Mouse (Mus musculus) cerebellum, adult 2 months (tissue): Measurements from ENCODE around the gene Asb4.

Source experiments
- CTCF ChIP-seq: fragments of 200-500 bp; IDR thresholded peaks from 2 replicates; pipeline ENCODE4 v1.5.1; 2011; ENCODE audit warnings: low read depth, mild to moderate bottlenecking, control low read depth, low read length, moderate library complexity, borderline replicate concordance; ENCODE audit not compliant: insufficient read depth
- POLR2A ChIP-seq: fragments of 200-500 bp; IDR thresholded peaks from 2 replicates; pipeline ENCODE4 v1.6.1; 2011; ENCODE audit warnings: low read length, control low read depth, borderline replicate concordance; ENCODE audit not compliant: insufficient read depth

DNA sequence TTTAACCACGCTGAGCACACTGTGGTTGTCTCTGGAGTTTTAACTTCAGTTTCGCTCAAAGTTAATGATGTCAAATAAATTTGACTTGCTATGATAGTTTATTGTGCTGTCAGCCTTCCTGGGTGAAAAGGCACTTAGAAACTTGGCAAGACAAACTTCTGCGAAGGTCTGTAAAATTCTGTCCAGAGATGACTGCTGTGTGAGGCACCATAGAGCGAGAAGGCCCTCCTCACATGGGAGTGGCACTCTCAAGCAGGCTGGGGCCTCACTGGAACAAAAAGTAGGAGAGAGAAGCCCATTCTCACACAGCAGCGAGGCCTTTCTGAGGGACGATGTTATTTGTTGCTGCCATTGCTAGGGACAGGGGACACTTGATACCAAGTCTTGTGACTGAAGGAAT is 58.0 kb downstream of the Asb4 start:
- no peak for TF ChIP-seq CTCF
- no peak for TF ChIP-seq POLR2A
